In the genomic region with DNA sequence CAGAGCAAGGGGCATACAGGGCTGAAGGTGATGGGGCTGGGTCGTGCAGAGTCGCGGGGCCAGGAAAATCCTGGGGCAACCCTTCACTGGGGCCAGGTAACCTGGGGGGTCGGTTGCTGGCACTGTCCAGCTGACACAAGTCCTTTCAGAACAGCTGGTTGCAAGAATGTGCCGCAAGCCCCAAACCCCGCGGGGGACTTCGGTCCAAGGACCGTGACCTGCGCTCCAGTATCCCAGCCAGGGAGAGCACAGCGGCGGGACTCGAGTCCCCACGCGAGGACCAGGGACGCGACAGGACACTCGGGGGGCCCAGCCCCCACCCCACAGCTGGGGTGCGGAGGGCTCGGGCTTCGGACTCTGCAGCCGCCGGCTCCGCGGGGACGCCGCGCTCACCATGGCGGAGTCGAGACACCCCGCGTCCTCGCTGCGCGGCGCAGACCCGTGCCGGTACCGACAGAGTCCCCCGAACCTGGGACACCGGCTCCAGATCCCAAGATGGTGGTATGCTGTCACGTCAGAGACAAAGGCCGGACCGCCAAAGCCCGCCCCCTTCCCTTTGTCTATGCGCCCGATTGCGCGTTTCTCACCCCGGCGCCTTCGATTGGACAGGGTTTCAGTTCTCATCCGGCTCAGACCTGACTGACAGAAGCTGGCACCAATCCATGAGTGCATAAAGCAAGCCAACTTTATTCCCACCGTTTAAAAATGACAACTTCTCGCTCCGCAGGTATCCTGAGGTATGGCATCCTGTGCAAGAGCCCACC, we compare ENCODE assay signal across 8 mouse cellular contexts. TPM values are rescaled to one million over a fixed set of nuclear protein-coding genes. Genes with fewer than 3 reads are reported as not detected.
A peak's percentile ranks its signal among the peaks of the same experiment; 100 is the strongest.
DNase-seq lines count a peak whose midpoint lies in the region; ATAC-seq and TF ChIP-seq lines count a peak whose summit lies in the region.

Gene Zfp810 (minus strand): TSS at position 493 of the 764 bp plus-strand sequence.

- DNase-seq in CD4-positive, CD25-positive, alpha-beta regulatory T cell, adult 2 months (ENCODE audit: low read depth, low spot score), result peak; percentile 98
- DNase-seq in c-Kit-positive CD71-negative TER-119-negative erythroid progenitor cells, embryonic 14.5 days (ENCODE audit: low read depth), result peak; percentile 95
- peak; percentile 61 for DNase-seq in fibroblast of lung, adult 2 months (ENCODE audit: low read depth)
- DNase-seq in kidney, postnatal 0 days (ENCODE audit: low spot score), result peak; percentile 99
- peak; percentile 72 for DNase-seq in liver, adult 2 months (ENCODE audit: extremely low read depth, low read depth, low spot score)
- DNase-seq in spleen, postnatal 36 days (ENCODE audit: low spot score in 2 of 2), result peak; percentile 94

- H3K4me2 ChIP-seq in heart, embryonic 13.5 days, result peak within 1 kb of the TSS; percentile 89
- peak within 1 kb of the TSS; percentile 90 for H3K4me2 ChIP-seq in kidney, postnatal 0 days (ENCODE audit: low read length)

- no peak for TF ChIP-seq CTCF in kidney, postnatal 0 days (IDR thresholded peaks at IDR 0.05; ENCODE audit: low read depth)
- no peak for TF ChIP-seq CTCF in liver, adult 2 months (IDR thresholded peaks at IDR 0.05; ENCODE audit: low read depth, low read length)

- peaks cover 8% of the 10 kb centered on the region; the same call in 1 of the 2 replicates for H3K9me3 ChIP-seq in heart, embryonic 13.5 days
- no peaks in the 10 kb centered on the region for H3K9me3 ChIP-seq in kidney, postnatal 0 days (replicated peaks; ENCODE audit: low read length)

- H3K27ac ChIP-seq in heart, embryonic 13.5 days (replicated peaks), result peak within 1 kb of the TSS; percentile 76
- H3K27ac ChIP-seq in kidney, postnatal 0 days, result peak within 1 kb of the TSS; percentile 64
- H3K27ac ChIP-seq in liver, adult 2 months (replicated peaks; ENCODE audit: insufficient read depth, low read depth, low read length), result peak within 1 kb of the TSS; percentile 30

- no peaks in the 10 kb centered on the region for H3K79me2 ChIP-seq in liver, adult 2 months (ENCODE audit: control insufficient read depth, insufficient read depth, low read length)

- H3K4me3 ChIP-seq in heart, embryonic 13.5 days, result peak within 1 kb of the TSS; percentile 99
- H3K4me3 ChIP-seq in kidney, postnatal 0 days (replicated peaks; ENCODE audit: low read depth, low read length), result peak within 1 kb of the TSS; percentile 88
- peak within 1 kb of the TSS; percentile 84 for H3K4me3 ChIP-seq in liver, adult 2 months (ENCODE audit: insufficient read depth, low read depth, low read length)

- no peaks in the 10 kb centered on the region for H3K27me3 ChIP-seq in heart, embryonic 13.5 days (replicated peaks)
- H3K27me3 ChIP-seq in kidney, postnatal 0 days (ENCODE audit: insufficient read depth, low read length), result no peaks in the 10 kb centered on the region
- no peaks in the 10 kb centered on the region for H3K27me3 ChIP-seq in liver, adult 2 months (ENCODE audit: control insufficient read depth, insufficient read depth, low read length)

- TF ChIP-seq POLR2A in liver, adult 2 months (IDR thresholded peaks at IDR 0.05; ENCODE audit: extremely low read depth, insufficient read depth, low read length), result 0 out of 2 replicates have a peak, but pooled peaks have one; percentile 4

- H3K9ac ChIP-seq in heart, embryonic 13.5 days, result peak within 1 kb of the TSS; percentile 98
- peak within 1 kb of the TSS; percentile 95 for H3K9ac ChIP-seq in kidney, postnatal 0 days (ENCODE audit: low read depth, low read length)
- H3K9ac ChIP-seq in liver, adult 2 months (ENCODE audit: low read depth, low read length), result peak within 1 kb of the TSS; percentile 85

- H3K36me3 ChIP-seq in heart, embryonic 13.5 days, result peaks cover 30% of the 10 kb centered on the region
- H3K36me3 ChIP-seq in kidney, postnatal 0 days (ENCODE audit: insufficient read depth, low read length), result peaks cover 18% of the 10 kb centered on the region; the same call in 1 of the 2 replicates
- no peaks in the 10 kb centered on the region for H3K36me3 ChIP-seq in liver, adult 2 months (ENCODE audit: control insufficient read depth, insufficient read depth, low read length)

- H3K4me1 ChIP-seq in heart, embryonic 13.5 days, result peaks cover 9% of the 10 kb centered on the region
- peaks cover 10% of the 10 kb centered on the region for H3K4me1 ChIP-seq in kidney, postnatal 0 days (replicated peaks; ENCODE audit: insufficient read depth, low read length)
- peaks cover 8% of the 10 kb centered on the region for H3K4me1 ChIP-seq in liver, adult 2 months (ENCODE audit: control insufficient read depth, insufficient read depth, low read length)

- ATAC-seq in heart, embryonic 13.5 days (ENCODE audit: extremely low read depth, insufficient number of reproducible peaks, low FRiP score, low TSS enrichment), result peak; percentile 88
- ATAC-seq in kidney, postnatal 0 days (replicated peaks; ENCODE audit: low FRiP score, low read depth), result peak; percentile 98
- ATAC-seq in monocyte, adult 5-6 weeks (replicated peaks; ENCODE audit: insufficient number of reproducible peaks, low FRiP score, low TSS enrichment, poor library complexity, severe bottlenecking), result peak; percentile 99

- WGBS in heart, embryonic 13.5 days, result under 1% methylated on average over 56 of the region's 56 CpGs
- WGBS in kidney, postnatal 0 days, result under 1% methylated on average over 56 of the region's 56 CpGs
- WGBS in liver, adult 2 months, result under 1% methylated on average over 56 of the region's 56 CpGs

RNA-seq across cellular contexts. Expression of gene Zfp810, which starts in this region (rescaled TPM):
- 12.6 and 15.2 TPM in 2 replicates for polyA plus RNA-seq in heart, embryonic 13.5 days (2015; fragmentation: Nextera tagmentation; extraction: Ambion mirVana)
- polyA plus RNA-seq in kidney, postnatal 0 days (2015; fragmentation: Nextera tagmentation; extraction: Ambion mirVana), result 16.9 and 18.2 TPM in 2 replicates
- 4.6 and 4.7 TPM in 2 replicates for total RNA-seq in liver, adult 2 months (2014; rRNA removed)
- polyA plus RNA-seq in liver, adult 2 months (2012; rRNA removed), result 1.7 and 2.0 TPM in 2 replicates
- 20.8 to 34.3 TPM (median 31.1 TPM) in 3 replicates for total RNA-seq in monocyte, adult 5-6 weeks (2017)

Comparison
In these comparisons a context has a peak if more than half of its experiments do, and no peak if none do; other contexts are left out.
1. Peak in every context shown above with its lines: DNase-seq, ATAC-seq, H3K4me3 ChIP-seq and H3K27ac ChIP-seq.